22 mouse cellular contexts compared by ENCODE assay signal in the genomic region with DNA sequence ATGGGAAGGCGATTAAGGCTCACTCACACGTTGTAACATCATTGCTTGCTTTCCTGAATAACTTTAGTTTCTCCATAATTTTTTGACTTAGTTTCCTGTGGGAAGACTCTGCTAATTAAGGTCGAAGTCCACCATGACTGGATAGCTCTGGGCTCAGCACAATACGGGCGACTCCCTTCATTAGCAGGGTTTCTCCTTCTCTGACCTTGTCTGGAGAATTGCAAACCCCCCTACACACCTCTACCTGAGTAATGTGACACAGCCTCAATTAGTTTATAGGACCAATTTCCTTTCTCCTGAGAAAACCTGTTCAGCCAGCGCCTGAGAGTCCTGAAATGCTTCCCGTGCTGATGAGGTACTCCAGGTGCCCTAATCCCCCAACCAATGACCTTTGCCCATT.
DNase-seq lines count a peak whose midpoint lies in the region; ATAC-seq and TF ChIP-seq lines count a peak whose summit lies in the region.
"Had no signal": no experiment of that assay in that cellular context is flagged by ENCODE, and none has a peak within 500 bp of the region (broad histone marks: within the 10 kb centered on the region; RNA-seq: fewer than 3 reads in every experiment).

No protein-coding gene starts in this region.

- peak; percentile 53; the same call in 1 of the 2 replicates for ATAC-seq in intestine, embryonic 14.5 days (replicated peaks; ENCODE audit: low FRiP score, low TSS enrichment, low read depth)
- ATAC-seq in intestine, embryonic 15.5 days: peak; percentile 87
- peak; percentile 80 for ATAC-seq in intestine, postnatal 0 days
- ATAC-seq in heart, embryonic 12.5 days (ENCODE audit: insufficient number of reproducible peaks, low FRiP score): no peak
- ATAC-seq: forebrain, embryonic 14.5 days; forebrain, embryonic 16.5 days had no signal

- intact Hi-C loops in heart, postnatal 25 days (cut with DNase I): no loop called here

- TF ChIP-seq CTCF in intestine, postnatal 0 days (IDR thresholded peaks at IDR 0.05; ENCODE audit: low read depth): no peak

- no peak overlapping the region for H3K4me2 ChIP-seq in intestine, embryonic 14.5 days (ENCODE audit: low read length)
- no peak overlapping the region for H3K4me2 ChIP-seq in intestine, embryonic 15.5 days (replicated peaks)
- no peak overlapping the region for H3K4me2 ChIP-seq in intestine, postnatal 0 days (replicated peaks; ENCODE audit: low read depth)
- no peak overlapping the region for H3K4me2 ChIP-seq in heart, embryonic 12.5 days
- H3K4me2 ChIP-seq: embryonic facial prominence, embryonic 13.5 days; embryonic facial prominence, embryonic 15.5 days; forebrain, embryonic 12.5 days had no signal

- H3K4me1 ChIP-seq in intestine, embryonic 14.5 days (replicated peaks; ENCODE audit: control insufficient read depth, insufficient read depth, low read length): 0 out of 2 replicates have a peak, but pooled peaks cover 2% of the 10 kb centered on the region
- H3K4me1 ChIP-seq in intestine, embryonic 15.5 days (replicated peaks): peaks cover 4% of the 10 kb centered on the region; the same call in 1 of the 2 replicates
- peaks cover 6% of the 10 kb centered on the region; the same call in 1 of the 2 replicates for H3K4me1 ChIP-seq in intestine, postnatal 0 days (replicated peaks; ENCODE audit: control insufficient read depth, insufficient read depth, low read length)
- H3K4me1 ChIP-seq in heart, embryonic 12.5 days (replicated peaks): peaks cover under 1% of the 10 kb centered on the region

- no peak overlapping the region for H3K9ac ChIP-seq in intestine, embryonic 14.5 days (ENCODE audit: low read length)
- H3K9ac ChIP-seq in intestine, embryonic 15.5 days: no peak overlapping the region
- no peak overlapping the region for H3K9ac ChIP-seq in intestine, postnatal 0 days (ENCODE audit: low read depth, low read length)
- H3K9ac ChIP-seq in heart, embryonic 12.5 days: no peak overlapping the region
- H3K9ac ChIP-seq: embryonic facial prominence, embryonic 13.5 days; embryonic facial prominence, embryonic 15.5 days; forebrain, embryonic 12.5 days had no signal

- 82% methylated on average over 7 of the region's 7 CpGs for WGBS in intestine, embryonic 14.5 days
- WGBS in intestine, embryonic 15.5 days: 69% methylated on average over 7 of the region's 7 CpGs
- 51% methylated on average over 7 of the region's 7 CpGs for WGBS in intestine, postnatal 0 days
- 90% methylated on average over 7 of the region's 7 CpGs for WGBS in heart, embryonic 12.5 days

- H3K27me3 ChIP-seq in intestine, embryonic 14.5 days (replicated peaks; ENCODE audit: control insufficient read depth, insufficient read depth, low read length): no peaks in the 10 kb centered on the region
- H3K27me3 ChIP-seq in intestine, embryonic 15.5 days (replicated peaks): no peaks in the 10 kb centered on the region
- no peaks in the 10 kb centered on the region for H3K27me3 ChIP-seq in intestine, postnatal 0 days (replicated peaks; ENCODE audit: control insufficient read depth, insufficient read depth, low read length)
- H3K27me3 ChIP-seq in heart, embryonic 12.5 days (replicated peaks): no peaks in the 10 kb centered on the region
- H3K27me3 ChIP-seq: embryonic facial prominence, embryonic 13.5 days; embryonic facial prominence, embryonic 15.5 days had no signal

- H3K36me3 ChIP-seq in intestine, embryonic 14.5 days (ENCODE audit: control insufficient read depth, insufficient read depth, low read length): no peaks in the 10 kb centered on the region
- no peaks in the 10 kb centered on the region for H3K36me3 ChIP-seq in intestine, embryonic 15.5 days
- peaks cover 11% of the 10 kb centered on the region for H3K36me3 ChIP-seq in intestine, postnatal 0 days (ENCODE audit: control insufficient read depth, insufficient read depth)
- peaks cover 12% of the 10 kb centered on the region for H3K36me3 ChIP-seq in heart, embryonic 12.5 days
- H3K36me3 ChIP-seq: forebrain, embryonic 12.5 days had no signal

- no peak overlapping the region for H3K4me3 ChIP-seq in intestine, embryonic 14.5 days (ENCODE audit: low read depth, low read length)
- H3K4me3 ChIP-seq in intestine, embryonic 15.5 days (replicated peaks): no peak overlapping the region
- no peak overlapping the region for H3K4me3 ChIP-seq in intestine, postnatal 0 days (ENCODE audit: low read depth, low read length)
- H3K4me3 ChIP-seq in heart, embryonic 12.5 days: no peak overlapping the region
- H3K4me3 ChIP-seq: embryonic facial prominence, embryonic 13.5 days; embryonic facial prominence, embryonic 15.5 days; erythroblast, embryonic 14.5 days; forebrain, embryonic 10.5 days; forebrain, embryonic 12.5 days had no signal

- peaks cover 8% of the 10 kb centered on the region for H3K9me3 ChIP-seq in intestine, embryonic 14.5 days (ENCODE audit: control insufficient read depth, low read length)
- H3K9me3 ChIP-seq in intestine, embryonic 15.5 days: no peaks in the 10 kb centered on the region
- H3K9me3 ChIP-seq in intestine, postnatal 0 days (ENCODE audit: control insufficient read depth): no peaks in the 10 kb centered on the region
- H3K9me3 ChIP-seq in heart, embryonic 12.5 days (replicated peaks): peaks cover 23% of the 10 kb centered on the region
- H3K9me3 ChIP-seq: embryonic facial prominence, embryonic 15.5 days had no signal

- H3K27ac ChIP-seq in intestine, embryonic 14.5 days (ENCODE audit: low read depth): no peak overlapping the region
- H3K27ac ChIP-seq in intestine, embryonic 15.5 days: no peak overlapping the region
- peak overlapping the region; percentile 22; the same call in 1 of the 2 replicates for H3K27ac ChIP-seq in intestine, postnatal 0 days (ENCODE audit: low read depth, low read length)
- no peak overlapping the region for H3K27ac ChIP-seq in heart, embryonic 12.5 days (ENCODE audit: poor library complexity, severe bottlenecking)
- H3K27ac ChIP-seq: embryonic facial prominence, embryonic 13.5 days; embryonic facial prominence, embryonic 15.5 days; forebrain, embryonic 10.5 days; forebrain, embryonic 12.5 days had no signal

- DNase-seq in intestine, embryonic 14.5 days (ENCODE audit: low spot score): no peak
- DNase-seq in heart, postnatal 25 days (ENCODE audit: low spot score): no peak
- DNase-seq: adrenal gland, adult 2 months; adrenal gland, postnatal 10 days; adrenal gland, postnatal 25 days; cerebellum, adult 11 months; cerebellum, adult 18-20 months; cerebellum, adult 8-10 months; cerebellum, adult 9-11 months; cerebellum, postnatal 14 days; cerebellum, postnatal 36 days; embryo, embryonic 11 days had no signal
